Mouse (Mus musculus): Measurements from ENCODE around the gene Pdzrn3.

The Pdzrn3 gene

GRCm38 (mm10) chr6:101377167-101377934, at the start of gene Pdzrn3:
Pdzrn3 (minus strand) TSS chr6:101377897.
- DNase-seq = no peak

- DNase-seq = no peak
These were observed 49.6 kb upstream of the Pdzrn3 start for GRCm38 (mm10) chr6:101427296-101427695.

GRCm38 (mm10) chr6:101426301-101426700, 48.6 kb upstream of the Pdzrn3 start:
- no peak for DNase-seq

GRCm38 (mm10) chr6:101422084-101422954, 44.6 kb upstream of the Pdzrn3 start:
- DNase-seq = no peak

- no peak for DNase-seq
These were observed 40.5 kb upstream of the Pdzrn3 start for GRCm38 (mm10) chr6:101418213-101418612.

- no peak for DNase-seq
These were observed 34.0 kb upstream of the Pdzrn3 start for GRCm38 (mm10) chr6:101411701-101412100.

- DNase-seq = no peak
These were observed 33.4 kb upstream of the Pdzrn3 start for GRCm38 (mm10) chr6:101411064-101411463.

GRCm38 (mm10) chr6:101396711-101397110, 19.0 kb upstream of the Pdzrn3 start:
- DNase-seq = no peak

GRCm38 (mm10) chr6:101395908-101396307, 18.2 kb upstream of the Pdzrn3 start:
- no peak for DNase-seq

GRCm38 (mm10) chr6:101392801-101393117, 15.1 kb upstream of the Pdzrn3 start:
- DNase-seq = no peak

GRCm38 (mm10) chr6:101392107-101392800, 14.6 kb upstream of the Pdzrn3 start:
- no peak for DNase-seq

GRCm38 (mm10) chr6:101385490-101385889, 7.8 kb upstream of the Pdzrn3 start:
- DNase-seq = no peak

GRCm38 (mm10) chr6:101384958-101385357, 7.3 kb upstream of the Pdzrn3 start:
- no peak for DNase-seq

GRCm38 (mm10) chr6:101384476-101384875, 6.8 kb upstream of the Pdzrn3 start:
- DNase-seq = no peak

- DNase-seq = no peak
These were observed 5.2 kb upstream of the Pdzrn3 start for GRCm38 (mm10) chr6:101382891-101383290.

- no peak for DNase-seq
These were observed 1.8 kb upstream of the Pdzrn3 start for GRCm38 (mm10) chr6:101379546-101379945.

- no peak for DNase-seq
These were observed 375 bp upstream of the Pdzrn3 start for GRCm38 (mm10) chr6:101377935-101378609.

- DNase-seq = no peak
These were observed 1.1 kb downstream of the Pdzrn3 start for GRCm38 (mm10) chr6:101376511-101377166.

GRCm38 (mm10) chr6:101376049-101376448, 1.6 kb downstream of the Pdzrn3 start:
- no peak for DNase-seq

- no peak for DNase-seq
These were observed 3.0 kb downstream of the Pdzrn3 start for GRCm38 (mm10) chr6:101374721-101375120.

- no peak for DNase-seq
These were observed 3.5 kb downstream of the Pdzrn3 start for GRCm38 (mm10) chr6:101374186-101374585.

GRCm38 (mm10) chr6:101372982-101373381, 4.7 kb downstream of the Pdzrn3 start:
- DNase-seq = no peak
